Mouse (Mus musculus) liver, embryonic 14.5 days (tissue): ENCODE data around the gene Klf16. TPM values are rescaled to one million over a fixed set of nuclear protein-coding genes. Genes with fewer than 3 reads are reported as not detected.

ENCODE experiments used
- ATAC-seq: fragments of 200-750 bp; cut with Nextera tagmentation; 2 replicates; pipeline ENCODE4 v1.8.0; 2017; ENCODE audit warnings: moderate number of reproducible peaks, mild to moderate bottlenecking, moderate library complexity; ENCODE audit not compliant: insufficient read depth
- DNase-seq, 3 experiments: peaks; one replicate each; pipeline ENCODE4 v3.0.0-alpha.2; 2012 to 2013; ENCODE audit warnings: low read depth in 3 of 3, low spot score in 3 of 3
- H3K27ac ChIP-seq: fragments of 300-500 bp; sonication (generic); 2 replicates; pipeline ENCODE4 v1.5.1; 2014; ENCODE audit warnings: moderate library complexity, mild to moderate bottlenecking, control low read depth, inconsistent platforms
- H3K27me3 ChIP-seq: fragments of 300-500 bp; sonication (generic); 2 replicates; pipeline ENCODE4 v1.6.1; 2014; ENCODE audit warnings: mild to moderate bottlenecking, low read length, moderate library complexity; ENCODE audit not compliant: control insufficient read depth, insufficient read depth
- H3K36me3 ChIP-seq: fragments of 300-500 bp; sonication (generic); replicated peaks from 2 replicates; pipeline ENCODE4 v1.6.1; 2014; ENCODE audit warnings: low read depth; ENCODE audit not compliant: control insufficient read depth, insufficient read depth
- H3K4me1 ChIP-seq, 2 experiments: fragments of 200-500 bp in 1 of 2; fragments of 300-500 bp in 1 of 2; sonication (generic) in 1 of 2; replicated peaks; 2 replicates each; pipeline ENCODE4 v1.6.1; 2012 to 2014; ENCODE audit warnings: antibody characterized with exemption in 1 of 2, inconsistent platforms in 1 of 2, low read length in 1 of 2; ENCODE audit not compliant: control insufficient read depth in 2 of 2, insufficient read depth in 2 of 2
- H3K4me2 ChIP-seq: fragments of 300-500 bp; sonication (generic); 2 replicates; pipeline ENCODE4 v1.6.1; 2014; ENCODE audit warnings: low read depth, mild to moderate bottlenecking, control low read depth, moderate library complexity
- H3K4me3 ChIP-seq, 2 experiments: fragments of 200-500 bp in 1 of 2; fragments of 300-500 bp in 1 of 2; sonication (generic) in 1 of 2; 2 replicates each; pipeline ENCODE4 v1.5.1; 2012 to 2014; ENCODE audit warnings: low read depth in 2 of 2, low read length in 2 of 2, mild to moderate bottlenecking in 2 of 2, control low read depth in 1 of 2, inconsistent platforms in 1 of 2, moderate library complexity in 1 of 2; ENCODE audit not compliant: insufficient read depth in 1 of 2
- H3K9ac ChIP-seq: fragments of 300-500 bp; sonication (generic); replicated peaks from 2 replicates; pipeline ENCODE4 v1.6.1; 2014; ENCODE audit warnings: mild to moderate bottlenecking, control low read depth, moderate library complexity
- H3K9me3 ChIP-seq: fragments of 300-500 bp; sonication (generic); 2 replicates; pipeline ENCODE4 v1.6.1; 2016; ENCODE audit warnings: low read length, mixed read lengths; ENCODE audit not compliant: control insufficient read depth
- CTCF ChIP-seq: IDR thresholded peaks from 2 replicates; pipeline ENCODE4 v1.5.1; 2016; ENCODE audit warnings: antibody characterized with exemption, low read depth, control low read depth
- EP300 ChIP-seq: IDR thresholded peaks from 2 replicates; pipeline ENCODE4 v1.6.1; 2016; ENCODE audit warnings: antibody characterized with exemption, low read depth
- WGBS: fragments of 180-500 bp; shearing (Covaris S2); extraction: QIAGEN DNeasy Blood & Tissue Kit; methylation state at CpG from one replicate; pipeline ENCODE4 v1.1.7; 2014; ENCODE audit not compliant: insufficient replicate concordance; 5-methylcytosine and 5-hydroxymethylcytosine counted together
- polyA plus RNA-seq, 2 experiments: library from polyadenylated mRNA; depleted of rRNA in 1 of 2; stranded (reverse) in 1 of 2; unstranded in 1 of 2; fragments of >200 nt; fragmentation: Nextera tagmentation in 1 of 2; extraction: Ambion mirVana in 1 of 2; gene quantifications; 2 replicates each; pipeline versions ENCODE4 v1.2.1 to v1.2.3; 2012 to 2014

Gene Klf16
- polyA plus RNA-seq, 2 experiments = 10.6 to 13.8 TPM

DNA sequence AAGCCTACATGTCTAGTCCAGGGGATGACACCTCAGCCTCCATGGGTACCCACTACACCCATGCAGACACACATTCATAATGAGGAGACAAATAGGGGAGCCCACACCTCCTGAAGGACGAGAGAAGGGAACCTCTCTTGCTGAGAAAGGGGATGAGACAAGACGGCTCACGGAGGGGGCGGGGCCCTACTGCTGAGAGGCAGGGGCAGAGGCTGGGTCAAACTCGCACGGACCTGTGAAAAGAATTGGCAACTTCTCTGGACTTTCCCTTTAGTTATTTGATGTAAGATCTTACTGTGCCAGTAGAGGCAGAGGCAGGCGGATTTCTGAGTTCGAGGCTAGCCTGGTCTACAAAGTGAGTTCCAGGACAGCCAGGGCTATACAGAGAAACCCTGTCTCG, 24.8 kb downstream of the Klf16 start:
- Histone ChIP-seq H3K4me1 (peaks cover 36 to 41% of the 10 kb centered on the region in 2 experiments), H3K36me3 (peaks cover 17% of the 10 kb centered on the region), H3K27ac (peak overlapping the region; percentile 97), H3K4me2 (no peak overlapping the region; the same call in 1 of the 2 replicates), H3K9ac (no peak overlapping the region), H3K4me3 (no peak overlapping the region), H3K9me3 (no peaks in the 10 kb centered on the region), H3K27me3 (no peaks in the 10 kb centered on the region)
- 54% methylated on average over 9 of the region's 9 CpGs for WGBS
- no peak for TF ChIP-seq CTCF
- no peak for TF ChIP-seq EP300
- no peak for DNase-seq
- ATAC-seq = no peak

DNA sequence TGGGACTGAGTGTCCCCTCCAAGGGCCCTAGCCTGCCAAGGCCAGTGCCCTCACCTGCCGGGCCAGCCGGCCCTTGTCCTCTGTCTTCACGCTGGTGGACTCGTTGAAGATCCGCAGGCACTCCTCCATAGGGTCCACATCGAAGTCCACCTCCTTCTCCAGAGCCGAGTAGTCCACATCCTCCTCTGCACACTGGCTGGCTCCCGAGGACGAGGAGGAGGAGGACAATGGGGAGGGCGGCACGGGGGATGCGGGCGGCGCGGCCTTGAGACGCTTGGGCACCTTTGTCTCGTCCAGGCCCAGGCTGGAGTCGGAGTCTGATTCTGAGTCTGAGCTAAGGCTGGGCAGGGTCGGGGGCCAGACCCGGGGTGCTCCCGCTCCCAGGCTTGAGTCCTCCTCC, 27.8 kb downstream of the Klf16 start:
- DNase-seq (no peak), ATAC-seq (no peak)
- TF ChIP-seq EP300 = no peak
- no peak for TF ChIP-seq CTCF
- no peak overlapping the region for H3K9ac ChIP-seq
- H3K9me3 ChIP-seq = no peaks in the 10 kb centered on the region
- peaks cover 38 to 41% of the 10 kb centered on the region in 2 experiments for H3K4me1 ChIP-seq
- no peak overlapping the region for H3K27ac ChIP-seq
- H3K4me2 ChIP-seq = no peak overlapping the region
- H3K27me3 ChIP-seq = no peaks in the 10 kb centered on the region
- no peak overlapping the region for H3K4me3 ChIP-seq
- H3K36me3 ChIP-seq = peaks cover 40% of the 10 kb centered on the region
- WGBS = 85% methylated on average over 21 of the region's 21 CpGs

DNA sequence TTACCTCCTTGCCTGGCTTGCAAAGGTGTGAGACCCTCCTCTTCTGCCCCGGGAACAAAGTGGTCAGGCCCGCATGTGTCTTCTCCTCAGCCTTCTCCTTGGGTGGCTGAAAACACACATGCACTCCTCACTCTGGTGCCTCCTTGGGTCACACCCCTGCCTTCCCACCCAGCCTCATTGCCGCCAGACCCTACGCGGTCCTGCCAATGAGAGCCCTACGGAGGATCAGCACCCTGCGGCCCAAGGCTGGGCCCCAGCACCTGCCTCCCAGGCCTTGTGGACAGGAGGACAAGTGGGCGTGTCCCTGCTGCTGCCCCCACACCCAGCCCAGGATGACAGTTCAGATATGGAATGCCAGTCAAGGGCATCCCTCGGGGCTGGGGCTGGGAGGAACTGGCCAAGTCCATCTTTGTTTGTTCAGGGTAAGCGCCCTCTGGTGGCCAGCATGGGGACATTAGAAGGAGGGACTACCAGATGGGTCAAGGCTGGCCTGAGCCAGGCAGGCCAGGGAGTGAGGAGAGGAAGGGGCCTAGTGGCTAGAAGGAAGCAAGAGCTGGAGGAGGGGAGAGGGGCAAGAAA, 28.6 kb downstream of the Klf16 start:
- Histone ChIP-seq H3K4me2 (no peak overlapping the region), H3K9ac (no peak overlapping the region), H3K27ac (no peak overlapping the region; the same call in 1 of the 2 replicates), H3K27me3 (no peaks in the 10 kb centered on the region), H3K36me3 (peaks cover 48% of the 10 kb centered on the region), H3K4me1 (peaks cover 32 to 34% of the 10 kb centered on the region in 2 experiments), H3K4me3 (no peak overlapping the region), H3K9me3 (no peaks in the 10 kb centered on the region)
- WGBS = 67% methylated on average over 10 of the region's 10 CpGs
- TF ChIP-seq CTCF (peak; percentile 96), EP300 (no peak)
- no peak for ATAC-seq
- DNase-seq = peak in 1 of 3 experiments; percentile 54

DNA sequence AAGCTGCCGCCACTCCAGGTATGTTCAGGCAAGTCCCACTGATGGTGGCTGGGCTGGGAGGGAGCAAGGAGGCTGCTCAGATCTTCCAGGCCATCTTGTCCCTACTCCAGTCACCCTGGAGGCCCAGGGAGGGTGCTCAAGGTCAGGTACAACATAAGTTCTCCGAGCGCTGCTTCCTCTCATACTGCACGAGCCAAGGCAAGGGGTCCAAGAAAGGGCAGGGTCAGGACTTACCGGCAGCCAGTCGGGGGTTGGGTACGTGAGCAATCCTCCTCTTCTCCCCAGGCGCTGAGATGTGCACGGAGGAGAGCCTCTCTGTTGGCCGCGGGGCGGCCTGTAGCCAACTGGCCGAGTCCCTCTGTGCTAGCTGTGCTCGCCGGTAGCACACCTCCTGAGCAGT, 29.6 kb downstream of the Klf16 start:
- Histone ChIP-seq H3K9ac (no peak overlapping the region), H3K4me3 (no peak overlapping the region), H3K9me3 (no peaks in the 10 kb centered on the region), H3K4me2 (peak overlapping the region; percentile 36), H3K4me1 (peaks cover 22 to 25% of the 10 kb centered on the region in 2 experiments), H3K27me3 (no peaks in the 10 kb centered on the region), H3K27ac (peak overlapping the region; percentile 40), H3K36me3 (peaks cover 58% of the 10 kb centered on the region)
- DNase-seq (no peak), ATAC-seq (no peak)
- WGBS = 88% methylated on average over 15 of the region's 15 CpGs
- TF ChIP-seq EP300 (no peak), CTCF (no peak)

DNA sequence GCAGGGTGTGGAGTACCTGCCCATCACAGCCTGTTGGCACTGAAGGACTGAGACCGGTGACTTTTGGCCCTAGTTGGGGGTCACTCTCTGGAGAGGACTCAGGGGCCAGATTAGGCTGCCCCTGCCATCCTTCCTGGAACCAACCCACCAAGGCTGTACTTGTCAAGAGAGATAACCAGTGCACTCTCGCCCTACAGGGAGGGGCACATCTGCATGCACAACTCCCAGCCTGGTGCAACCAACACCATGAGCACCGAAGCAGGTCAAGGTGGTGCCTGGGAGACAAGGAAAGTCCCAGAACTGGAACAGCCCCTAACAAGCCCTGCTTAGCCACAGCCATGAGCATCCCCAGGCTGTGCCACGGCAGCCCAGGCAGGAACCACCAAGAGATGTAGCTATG, 30.2 kb downstream of the Klf16 start:
- H3K9ac ChIP-seq = peak overlapping the region; percentile 16; the same call in 1 of the 2 replicates

More for the DNA sequence above, 30.2 kb downstream of the Klf16 start:
- no peaks in the 10 kb centered on the region for H3K27me3 ChIP-seq
- no peak overlapping the region for H3K4me3 ChIP-seq
- peak; percentile 76 for ATAC-seq
- 33% methylated on average over 4 of the region's 4 CpGs for WGBS
- no peak for TF ChIP-seq EP300
- TF ChIP-seq CTCF = no peak
- no peaks in the 10 kb centered on the region for H3K9me3 ChIP-seq
- peaks cover 18 to 20% of the 10 kb centered on the region in 2 experiments for H3K4me1 ChIP-seq
- peaks cover 64% of the 10 kb centered on the region for H3K36me3 ChIP-seq
- peak overlapping the region; percentile 36 for H3K4me2 ChIP-seq
- peak in 1 of 3 experiments; percentile 59 for DNase-seq
- H3K27ac ChIP-seq = peak overlapping the region; percentile 40
